Mouse (Mus musculus) brown adipose tissue, adult 24 weeks (tissue): ENCODE measurements at regions not wholly inside any gene's neighbourhood (a gene's known extent, or its start where the extent isn't known, plus 50 kb on each side); places are given as distances from the start of the nearest gene placed in this dataset.
"Not testable (repeated sequence)": the region's sequence is repeated elsewhere in the genome, so short reads cannot be mapped to it uniquely, and the experiment has no call there.

Experiments used
- H3K27ac ChIP-seq: fragments of 200-500 bp; replicated peaks from 2 replicates; pipeline ENCODE4 v1.5.1; 2012; ENCODE audit warnings: low read depth, mild to moderate bottlenecking, low read length
- H3K4me1 ChIP-seq: fragments of 200-500 bp; 2 replicates; pipeline ENCODE4 v1.6.1; 2012; ENCODE audit warnings: low read length, mixed read lengths; ENCODE audit not compliant: control insufficient read depth, insufficient read depth, insufficient read length
- H3K4me3 ChIP-seq: fragments of 200-500 bp; 2 replicates; pipeline ENCODE4 v1.5.1; 2012; ENCODE audit warnings: low read depth, mild to moderate bottlenecking, low read length, moderate library complexity; ENCODE audit not compliant: insufficient read depth

- H3K4me1 ChIP-seq, H3K27ac ChIP-seq: not testable (repeated sequence)
Observed at GRCm38 (mm10) chrX:103129347-103129746, 57.1 kb downstream of the Nap1l2 start.

GRCm38 (mm10) chrX:103109181-103109580, 77.3 kb downstream of the Nap1l2 start:
- no peak overlapping the region for H3K27ac ChIP-seq
- no peak overlapping the region for H3K4me3 ChIP-seq
- no peaks in the 10 kb centered on the region for H3K4me1 ChIP-seq

More at GRCm38 (mm10) chrX:103129347-103129746, 57.1 kb downstream of the Nap1l2 start:
- H3K4me3 ChIP-seq, result not testable (repeated sequence)

- not testable (repeated sequence) for H3K4me3 ChIP-seq, H3K27ac ChIP-seq, H3K4me1 ChIP-seq
Observed at GRCm38 (mm10) chrX:103067730-103068621, 118.5 kb downstream of the Nap1l2 start.

- not testable (repeated sequence) for H3K4me1 ChIP-seq, H3K27ac ChIP-seq, H3K4me3 ChIP-seq
Observed at GRCm38 (mm10) chrX:103067107-103067506, 119.3 kb downstream of the Nap1l2 start.

- H3K4me1 ChIP-seq, result no peaks in the 10 kb centered on the region
- H3K4me3 ChIP-seq, result peak overlapping the region; percentile 1; the same call in 1 of the 2 replicates
- H3K27ac ChIP-seq, result no peak overlapping the region
Observed at GRCm38 (mm10) chrX:103026256-103027028, 98.3 kb downstream of the 1700018G05Rik start.

- not testable (repeated sequence) for H3K4me1 ChIP-seq, H3K27ac ChIP-seq, H3K4me3 ChIP-seq
Observed at GRCm38 (mm10) chrX:103025495-103025894, 97.3 kb downstream of the 1700018G05Rik start.

- H3K4me3 ChIP-seq, H3K27ac ChIP-seq, H3K4me1 ChIP-seq: not testable (repeated sequence)
Observed at GRCm38 (mm10) chrX:103013425-103014057, 85.4 kb downstream of the 1700018G05Rik start.

GRCm38 (mm10) chrX:103012298-103013243, 84.4 kb downstream of the 1700018G05Rik start:
- not testable (repeated sequence) for H3K27ac ChIP-seq, H3K4me1 ChIP-seq, H3K4me3 ChIP-seq

GRCm38 (mm10) chrX:102993956-102994355, 65.8 kb downstream of the 1700018G05Rik start:
- H3K4me3 ChIP-seq, H3K4me1 ChIP-seq, H3K27ac ChIP-seq: not testable (repeated sequence)
